Mouse (Mus musculus): ENCODE data around the gene Impg1. TPM values are rescaled to one million over a fixed set of nuclear protein-coding genes. Genes with fewer than 3 reads are reported as not detected.

Impg1 gene
- polyA plus RNA-seq, 1 experiment: not detected

GRCm38 (mm10) chr9:80441096-80441710 is 24.1 kb downstream of the Impg1 start:
- Histone ChIP-seq H3K36me3 (ENCODE audit: control insufficient read depth, insufficient read depth, low read length) (no peaks in the 10 kb centered on the region), H3K27me3 (replicated peaks; ENCODE audit: control insufficient read depth, insufficient read depth, low read length) (no peaks in the 10 kb centered on the region), H3K27ac (ENCODE audit: insufficient read depth, low read depth, low read length) (no peak overlapping the region), H3K4me3 (ENCODE audit: insufficient read depth, low read depth, low read length) (no peak overlapping the region), H3K4me1 (ENCODE audit: control insufficient read depth, insufficient read depth, low read length) (no peaks in the 10 kb centered on the region)
- DNase-seq: no peak
- 69% methylated on average over 5 of the region's 5 CpGs for WGBS
- no peak for TF ChIP-seq POLR2A (IDR thresholded peaks at IDR 0.05; ENCODE audit: low read depth, low read length)
- TF ChIP-seq CTCF (conservative IDR thresholded peaks at IDR 0.05; ENCODE audit: insufficient read depth, insufficient read length, low read depth, low read length): no peak

- no peaks in the 10 kb centered on the region for H3K36me3 ChIP-seq (ENCODE audit: control insufficient read depth, insufficient read depth, low read length)
- no peaks in the 10 kb centered on the region for H3K4me1 ChIP-seq (ENCODE audit: control insufficient read depth, insufficient read depth, low read length)
- 67% methylated on average over 3 of the region's 3 CpGs for WGBS
- no peaks in the 10 kb centered on the region for H3K27me3 ChIP-seq (replicated peaks; ENCODE audit: control insufficient read depth, insufficient read depth, low read length)
- TF ChIP-seq CTCF (conservative IDR thresholded peaks at IDR 0.05; ENCODE audit: insufficient read depth, insufficient read length, low read depth, low read length) (no peak), POLR2A (IDR thresholded peaks at IDR 0.05; ENCODE audit: low read depth, low read length) (no peak)
- H3K27ac ChIP-seq (ENCODE audit: insufficient read depth, low read depth, low read length): no peak overlapping the region
- H3K4me3 ChIP-seq (ENCODE audit: insufficient read depth, low read depth, low read length): no peak overlapping the region
- DNase-seq: no peak
Measured at GRCm38 (mm10) chr9:80391404-80391803, 73.9 kb downstream of the Impg1 start.

GRCm38 (mm10) chr9:80391002-80391401 is 74.3 kb downstream of the Impg1 start:
- TF ChIP-seq POLR2A (IDR thresholded peaks at IDR 0.05; ENCODE audit: low read depth, low read length) (no peak), CTCF (conservative IDR thresholded peaks at IDR 0.05; ENCODE audit: insufficient read depth, insufficient read length, low read depth, low read length) (no peak)
- no peaks in the 10 kb centered on the region for H3K27me3 ChIP-seq (replicated peaks; ENCODE audit: control insufficient read depth, insufficient read depth, low read length)
- no peak overlapping the region for H3K27ac ChIP-seq (ENCODE audit: insufficient read depth, low read depth, low read length)
- 53% methylated on average over 5 of the region's 5 CpGs for WGBS
- DNase-seq: no peak
- H3K4me1 ChIP-seq (ENCODE audit: control insufficient read depth, insufficient read depth, low read length): no peaks in the 10 kb centered on the region
- no peak overlapping the region for H3K4me3 ChIP-seq (ENCODE audit: insufficient read depth, low read depth, low read length)
- H3K36me3 ChIP-seq (ENCODE audit: control insufficient read depth, insufficient read depth, low read length): no peaks in the 10 kb centered on the region

GRCm38 (mm10) chr9:80387890-80388289 is 77.4 kb downstream of the Impg1 start:
- no peak overlapping the region for H3K4me3 ChIP-seq (ENCODE audit: insufficient read depth, low read depth, low read length)
- TF ChIP-seq CTCF (conservative IDR thresholded peaks at IDR 0.05; ENCODE audit: insufficient read depth, insufficient read length, low read depth, low read length) (no peak), POLR2A (IDR thresholded peaks at IDR 0.05; ENCODE audit: low read depth, low read length) (no peak)
- 87% methylated on average over 3 of the region's 3 CpGs for WGBS
- H3K27ac ChIP-seq (ENCODE audit: insufficient read depth, low read depth, low read length): no peak overlapping the region
- H3K27me3 ChIP-seq (replicated peaks; ENCODE audit: control insufficient read depth, insufficient read depth, low read length): no peaks in the 10 kb centered on the region
- no peaks in the 10 kb centered on the region for H3K4me1 ChIP-seq (ENCODE audit: control insufficient read depth, insufficient read depth, low read length)
- no peak for DNase-seq
- H3K36me3 ChIP-seq (ENCODE audit: control insufficient read depth, insufficient read depth, low read length): no peaks in the 10 kb centered on the region

GRCm38 (mm10) chr9:80386492-80386891 is 78.8 kb downstream of the Impg1 start:
- 27% methylated on average over 5 of the region's 5 CpGs for WGBS
- no peak for DNase-seq
- H3K27ac ChIP-seq (ENCODE audit: insufficient read depth, low read depth, low read length): no peak overlapping the region
- H3K36me3 ChIP-seq (ENCODE audit: control insufficient read depth, insufficient read depth, low read length): no peaks in the 10 kb centered on the region
- no peak overlapping the region for H3K4me3 ChIP-seq (ENCODE audit: insufficient read depth, low read depth, low read length)
- no peaks in the 10 kb centered on the region for H3K4me1 ChIP-seq (ENCODE audit: control insufficient read depth, insufficient read depth, low read length)
- no peaks in the 10 kb centered on the region for H3K27me3 ChIP-seq (replicated peaks; ENCODE audit: control insufficient read depth, insufficient read depth, low read length)
- TF ChIP-seq CTCF (conservative IDR thresholded peaks at IDR 0.05; ENCODE audit: insufficient read depth, insufficient read length, low read depth, low read length): no peak
- no peak for TF ChIP-seq POLR2A (IDR thresholded peaks at IDR 0.05; ENCODE audit: low read depth, low read length)

- TF ChIP-seq CTCF (conservative IDR thresholded peaks at IDR 0.05; ENCODE audit: insufficient read depth, insufficient read length, low read depth, low read length): peak; percentile 73
- TF ChIP-seq POLR2A (IDR thresholded peaks at IDR 0.05; ENCODE audit: low read depth, low read length): no peak
- H3K27me3 ChIP-seq (replicated peaks; ENCODE audit: control insufficient read depth, insufficient read depth, low read length): no peaks in the 10 kb centered on the region
- WGBS: 44% methylated on average over 7 of the region's 7 CpGs
- no peaks in the 10 kb centered on the region for H3K4me1 ChIP-seq (ENCODE audit: control insufficient read depth, insufficient read depth, low read length)
- peak; percentile 20 for DNase-seq
- H3K36me3 ChIP-seq (ENCODE audit: control insufficient read depth, insufficient read depth, low read length): no peaks in the 10 kb centered on the region
- H3K27ac ChIP-seq (ENCODE audit: insufficient read depth, low read depth, low read length): no peak overlapping the region
- no peak overlapping the region for H3K4me3 ChIP-seq (ENCODE audit: insufficient read depth, low read depth, low read length)
Measured at GRCm38 (mm10) chr9:80386000-80386399, 79.3 kb downstream of the Impg1 start.

- Histone ChIP-seq H3K27ac (ENCODE audit: insufficient read depth, low read depth, low read length) (no peak overlapping the region), H3K4me1 (ENCODE audit: control insufficient read depth, insufficient read depth, low read length) (no peaks in the 10 kb centered on the region), H3K36me3 (ENCODE audit: control insufficient read depth, insufficient read depth, low read length) (no peaks in the 10 kb centered on the region), H3K4me3 (ENCODE audit: insufficient read depth, low read depth, low read length) (no peak overlapping the region), H3K27me3 (replicated peaks; ENCODE audit: control insufficient read depth, insufficient read depth, low read length) (no peaks in the 10 kb centered on the region)
- no peak for DNase-seq
- no peak for TF ChIP-seq CTCF (conservative IDR thresholded peaks at IDR 0.05; ENCODE audit: insufficient read depth, insufficient read length, low read depth, low read length)
- no peak for TF ChIP-seq POLR2A (IDR thresholded peaks at IDR 0.05; ENCODE audit: low read depth, low read length)
- 64% methylated on average over 4 of the region's 4 CpGs for WGBS
Measured at GRCm38 (mm10) chr9:80382711-80383110, 82.6 kb downstream of the Impg1 start.
